Mouse (Mus musculus) bone marrow, adult 2 months (tissue): ENCODE data around the gene Trim47.

Source experiments
- CTCF ChIP-seq: fragments of 200-500 bp; IDR thresholded peaks from 2 replicates; pipeline ENCODE4 v1.5.1; 2011; ENCODE audit warnings: low read length, control low read depth; ENCODE audit not compliant: control insufficient read depth, insufficient read depth
- POLR2A ChIP-seq: fragments of 200-500 bp; IDR thresholded peaks from 2 replicates; pipeline ENCODE4 v1.6.1; 2011; ENCODE audit warnings: low read depth, mild to moderate bottlenecking, control low read depth, low read length, borderline replicate concordance; ENCODE audit not compliant: control insufficient read depth

- TF ChIP-seq POLR2A: peak; percentile 63; the same call in 1 of the 2 replicates
- TF ChIP-seq CTCF: no peak
Measured at GRCm38 (mm10) chr11:116076836-116077235, 50.2 kb downstream of the Trim47 start.
